Mouse (Mus musculus): ENCODE results near the gene Apaf1. TPM values are rescaled to one million over a fixed set of nuclear protein-coding genes. Genes with fewer than 3 reads are reported as not detected.

Gene Apaf1
- total RNA-seq, 2 experiments from 2014 or later: 1.7 to 2.2 TPM

Other genes starting within 250 kb of the Apaf1 start
- 10 to 100 TPM in 1 of 2 experiments, 1 to 10 TPM in 1; 9.7 to 12.7 TPM for gene Ikbip, start 170 bp upstream of the Apaf1 start, total RNA-seq (2021)
- gene Slc25a3, start 41.3 kb upstream of the Apaf1 start, total RNA-seq (2021): 1,000 to 10,000 TPM; 1,039 to 1,209 TPM
- 10 to 100 TPM; 49.9 to 50.5 TPM for gene Tmpo, start 98.5 kb upstream of the Apaf1 start, total RNA-seq (2021)

Measured in gastrocnemius, adult 18-20 months (tissue).